Mouse (Mus musculus) frontal cortex, adult 2 months (tissue): ENCODE results near the gene Slc10a4. TPM values are rescaled to one million over a fixed set of nuclear protein-coding genes. Genes with fewer than 3 reads are reported as not detected.
A peak's percentile ranks its signal among the peaks of the same experiment; 100 is the strongest.
"Not testable (repeated sequence)": the region's sequence is repeated elsewhere in the genome, so short reads cannot be mapped to it uniquely, and the experiment has no call there.

Experiments
- DNase-seq, 2 experiments: peaks; one replicate each; pipeline ENCODE4 v3.0.0; 2022; ENCODE audit warnings: low spot score in 1 of 2; ENCODE audit errors: extremely low spot score in 1 of 2
- polyA plus RNA-seq: library from polyadenylated mRNA; depleted of rRNA; stranded (reverse); fragments of >200 nt; gene quantifications from 2 replicates; pipeline ENCODE4 v1.2.3, GENCODE M21; 2012; rRNA removed

Slc10a4 gene
- 1.1 and 1.4 TPM in 2 replicates for polyA plus RNA-seq

DNA sequence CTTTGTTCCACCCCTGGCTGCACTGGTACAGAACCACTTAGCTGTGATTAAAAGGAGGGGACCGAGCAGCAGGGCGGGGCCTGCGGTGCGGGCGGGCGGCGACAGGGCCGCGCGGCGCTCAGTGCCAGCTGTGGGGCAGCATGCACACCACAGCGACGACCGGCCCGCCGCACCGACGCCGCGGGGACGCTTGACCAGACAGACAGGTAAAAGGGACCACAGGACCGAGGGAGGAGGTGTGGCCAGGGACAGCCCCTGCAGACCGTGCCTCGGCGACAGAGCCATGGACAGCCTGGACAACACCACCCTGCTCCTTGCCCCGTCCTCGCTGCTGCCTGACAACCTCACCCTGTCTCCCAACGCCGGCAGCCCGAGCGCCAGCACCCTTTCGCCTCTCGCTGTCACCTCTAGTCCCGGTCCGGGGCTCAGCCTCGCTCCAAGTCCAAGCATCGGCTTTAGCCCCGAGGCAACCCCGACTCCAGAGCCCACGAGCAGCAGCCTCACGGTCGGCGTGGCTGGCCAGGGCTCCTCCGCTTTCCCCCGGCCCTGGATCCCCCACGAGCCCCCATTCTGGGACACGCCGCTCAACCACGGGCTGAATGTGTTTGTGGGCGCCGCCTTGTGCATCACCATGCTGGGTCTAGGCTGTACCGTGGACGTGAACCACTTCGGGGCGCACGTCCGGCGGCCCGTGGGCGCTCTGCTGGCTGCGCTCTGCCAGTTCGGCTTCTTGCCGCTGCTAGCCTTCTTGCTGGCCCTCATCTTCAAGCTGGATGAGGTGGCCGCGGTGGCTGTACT, at the start of gene Slc10a4:
Slc10a4 (plus strand) TSS at position 100 of the 798 bp plus-strand sequence.
- no peak for DNase-seq

DNA sequence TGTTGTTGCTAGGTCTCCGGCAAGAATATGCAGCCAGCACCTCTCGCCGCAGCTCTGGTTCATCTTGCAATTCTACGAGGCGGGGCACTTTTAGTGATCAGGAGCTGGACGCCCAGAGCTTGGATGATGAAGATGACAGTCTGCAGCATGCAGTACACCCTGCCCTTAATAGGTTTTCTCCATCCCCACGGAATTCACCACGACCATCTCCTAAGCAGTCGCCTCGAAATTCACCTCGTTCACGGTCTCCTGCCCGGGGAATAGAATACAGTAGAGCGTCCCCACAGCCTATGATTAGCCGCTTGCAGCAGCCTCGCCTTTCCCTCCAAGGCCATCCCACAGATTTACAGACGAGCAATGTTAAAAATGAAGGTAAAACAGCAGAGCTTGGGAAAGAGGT, 49.4 kb upstream of the Slc10a4 start:
- DNase-seq: no peak

DNA sequence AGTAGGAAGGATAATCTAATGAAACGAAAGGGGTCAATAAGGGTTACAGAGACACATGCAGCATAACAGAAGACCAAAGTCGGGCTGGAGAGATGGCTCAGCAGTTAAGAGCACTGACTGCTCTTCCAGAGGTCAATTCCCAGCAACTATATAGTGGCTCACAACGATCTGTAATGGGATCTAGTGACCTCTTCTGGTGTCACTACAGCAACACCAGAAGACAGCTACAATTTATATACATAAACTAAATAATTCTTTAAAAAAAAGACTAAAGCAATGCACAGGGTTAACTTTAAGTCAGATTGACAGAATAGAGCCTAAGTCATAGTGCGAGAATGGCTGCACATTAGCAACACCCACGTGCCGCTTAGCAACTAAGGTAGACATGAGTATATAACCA, 46.6 kb upstream of the Slc10a4 start:
- DNase-seq: no peak

DNA sequence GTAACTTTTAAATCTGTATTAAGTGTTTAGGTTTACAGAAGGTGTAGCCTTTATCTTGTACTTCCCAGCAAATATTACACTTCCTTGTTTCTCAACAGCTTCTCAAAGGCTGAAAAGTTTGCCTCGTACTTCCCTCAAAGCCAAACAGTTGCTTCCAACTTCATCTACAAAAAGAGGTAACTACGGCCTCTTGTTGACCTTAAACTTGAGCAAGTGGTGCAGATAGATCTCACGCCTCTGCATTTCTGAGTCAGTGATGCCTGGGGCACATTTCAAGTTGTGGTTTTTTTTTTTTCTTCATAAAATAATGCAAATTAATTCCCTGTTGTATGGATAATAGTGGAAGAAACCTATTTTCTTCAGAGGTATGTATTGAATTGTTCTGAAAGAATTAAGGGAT, 41.0 kb upstream of the Slc10a4 start:
- no peak for DNase-seq

DNA sequence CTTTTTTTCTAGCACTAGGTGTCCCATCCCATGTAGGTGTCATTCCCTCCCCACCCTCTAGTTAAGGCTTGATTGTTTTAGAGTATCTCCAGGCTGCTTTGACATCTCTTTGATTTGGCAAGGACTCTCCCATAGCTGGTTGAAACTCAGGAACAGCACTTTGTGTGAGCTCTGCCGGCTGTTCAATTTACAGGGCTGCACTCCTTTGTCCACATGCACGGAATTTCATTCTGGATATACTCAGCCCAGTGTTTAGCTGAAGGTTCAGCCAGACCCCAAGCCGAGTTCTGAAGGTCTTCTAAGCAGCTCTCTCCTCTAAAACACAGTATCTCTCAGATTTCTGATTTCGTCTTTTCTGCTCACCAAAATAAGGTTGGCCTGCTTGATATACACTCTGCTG, 34.2 kb upstream of the Slc10a4 start:
- DNase-seq: no peak

DNA sequence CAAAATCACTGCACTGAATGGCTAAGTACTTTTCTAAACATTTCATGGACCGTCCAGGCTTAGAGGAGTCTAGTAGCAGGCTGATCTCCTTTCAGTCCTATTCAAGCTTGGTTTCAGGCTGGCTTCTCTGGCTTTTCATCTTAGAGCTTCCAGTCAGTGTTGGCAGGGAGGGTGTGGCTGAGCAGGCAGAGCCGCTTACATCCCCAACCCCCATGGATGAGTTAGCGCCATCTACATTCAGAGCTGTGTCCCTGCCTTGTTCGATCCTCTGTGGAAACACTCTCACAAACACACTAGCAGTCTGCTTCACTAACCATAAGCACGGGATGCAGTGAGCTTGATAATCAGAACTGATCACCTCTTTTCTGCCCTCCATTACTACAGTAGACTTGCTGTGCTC, 33.7 kb upstream of the Slc10a4 start:
- DNase-seq: peak in 1 of 2 experiments; percentile 13

DNA sequence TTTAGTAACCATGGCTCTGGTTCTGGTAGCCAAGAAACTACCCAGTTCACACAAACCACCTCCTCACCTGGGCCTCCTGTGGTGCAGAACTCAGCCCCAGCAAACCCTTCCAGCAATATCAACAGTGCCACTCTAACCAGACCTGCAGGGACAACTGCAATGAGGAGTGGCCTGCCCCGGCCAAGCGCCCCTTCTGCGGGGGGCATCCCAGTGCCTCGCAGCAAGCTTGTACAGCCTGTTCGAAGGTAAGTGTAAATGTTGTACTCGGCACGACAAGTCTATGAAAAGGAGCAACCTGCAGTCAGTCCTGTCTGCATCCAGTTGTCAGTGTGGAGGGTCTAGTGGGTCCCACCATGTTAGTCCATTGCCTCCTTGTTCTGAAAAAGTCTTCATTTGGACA, 32.1 kb upstream of the Slc10a4 start, which contains the start of gene Gm10135:
Gm10135 (minus strand) TSS at position 101 of the 400 bp plus-strand sequence.
- no peak for DNase-seq

DNA sequence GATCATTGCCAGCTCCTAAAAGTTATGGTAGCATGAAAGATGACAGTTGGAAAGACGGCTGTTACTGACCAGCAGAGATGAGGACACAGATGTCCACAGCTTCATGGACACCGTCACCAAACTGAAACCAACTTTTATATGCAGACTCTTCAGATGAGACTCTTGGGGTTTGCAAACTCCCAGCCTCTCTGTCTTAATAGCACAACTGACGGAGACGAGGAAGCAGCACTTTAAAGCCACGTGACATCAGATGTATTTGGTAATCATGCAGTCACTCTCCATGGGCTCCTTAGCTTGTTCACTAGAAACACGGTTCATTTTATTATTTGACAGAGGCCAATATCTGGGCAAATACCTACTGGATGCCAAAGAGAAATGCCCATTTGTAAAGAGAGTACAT, 30.7 kb upstream of the Slc10a4 start:
- no peak for DNase-seq

DNA sequence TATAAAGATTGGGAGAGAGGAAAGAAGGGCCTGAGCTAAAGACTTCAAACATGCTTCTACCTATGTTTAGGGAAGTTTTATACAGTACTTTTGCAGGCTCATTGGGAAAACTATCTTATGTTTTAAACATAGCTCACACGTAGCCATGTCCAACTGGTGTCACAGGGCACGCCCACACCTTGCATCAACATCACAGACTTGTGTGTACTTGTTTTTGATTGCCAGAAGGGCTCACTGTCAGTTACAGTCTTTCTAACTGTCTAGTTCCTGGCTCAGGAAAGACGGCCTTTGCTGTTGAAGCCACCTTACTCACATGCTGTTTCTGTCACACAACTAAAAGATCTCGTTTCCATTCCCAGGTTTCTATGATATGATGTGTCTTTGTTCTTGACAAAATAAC, 30.1 kb upstream of the Slc10a4 start:
- no peak for DNase-seq

DNA sequence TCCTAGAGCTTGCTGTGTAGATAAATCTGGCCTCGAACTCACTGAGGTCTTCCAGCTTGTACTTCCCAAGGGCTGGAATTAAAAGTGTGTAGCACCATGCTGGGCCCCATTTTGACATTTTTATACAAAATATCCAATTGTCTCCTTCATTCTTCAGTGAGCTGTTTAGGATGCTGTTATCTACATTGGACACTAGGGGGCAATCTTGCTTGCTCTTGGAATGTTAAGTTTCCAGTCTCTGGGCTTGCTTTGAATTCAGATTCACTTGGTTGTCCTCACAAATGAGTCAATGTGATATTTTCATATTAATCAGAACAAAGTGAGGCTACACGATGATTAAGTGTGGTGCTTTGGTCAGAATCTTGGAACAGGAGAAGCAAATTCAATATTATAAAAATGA, 22.6 kb upstream of the Slc10a4 start:
- DNase-seq: peak in 1 of 2 experiments; percentile 74

DNA sequence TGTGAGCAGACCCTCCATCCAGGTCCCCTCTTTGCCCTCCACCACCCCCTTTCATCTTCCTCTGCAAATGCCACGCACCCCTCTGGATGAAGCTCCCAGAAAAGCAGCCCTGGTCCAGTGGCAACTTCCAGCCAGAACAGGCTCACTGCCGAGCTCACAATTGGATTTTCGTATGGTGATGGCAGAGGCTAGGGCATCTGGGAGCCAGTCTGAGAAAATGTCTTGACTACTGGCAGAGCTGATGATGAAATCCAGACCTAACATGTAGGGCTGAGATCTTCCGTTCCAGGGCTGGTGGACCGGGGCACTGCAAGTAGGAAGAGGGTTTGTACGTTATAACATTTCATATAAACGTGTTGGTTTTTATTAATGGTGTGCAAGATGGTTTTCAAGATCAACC, 18.9 kb upstream of the Slc10a4 start:
- no peak for DNase-seq

DNA sequence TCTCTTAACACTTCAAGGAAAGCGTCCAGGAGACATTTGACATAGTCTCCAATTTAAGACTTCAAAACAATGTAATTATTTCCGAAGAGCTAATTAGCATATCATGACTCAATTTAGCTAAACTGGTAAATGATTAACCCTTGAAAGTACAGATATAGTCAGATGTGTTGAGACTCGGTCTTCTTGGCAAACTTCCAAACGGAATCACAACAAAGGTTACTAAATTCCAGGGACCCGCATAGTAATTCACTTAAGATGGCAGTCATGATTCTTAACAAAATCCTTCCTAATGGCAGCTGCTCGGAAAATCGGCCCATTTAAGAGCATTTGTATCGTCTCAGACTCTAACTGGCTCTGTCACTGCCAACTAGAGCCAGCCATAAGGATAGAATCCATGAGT, 16.9 kb upstream of the Slc10a4 start:
- DNase-seq: no peak

DNA sequence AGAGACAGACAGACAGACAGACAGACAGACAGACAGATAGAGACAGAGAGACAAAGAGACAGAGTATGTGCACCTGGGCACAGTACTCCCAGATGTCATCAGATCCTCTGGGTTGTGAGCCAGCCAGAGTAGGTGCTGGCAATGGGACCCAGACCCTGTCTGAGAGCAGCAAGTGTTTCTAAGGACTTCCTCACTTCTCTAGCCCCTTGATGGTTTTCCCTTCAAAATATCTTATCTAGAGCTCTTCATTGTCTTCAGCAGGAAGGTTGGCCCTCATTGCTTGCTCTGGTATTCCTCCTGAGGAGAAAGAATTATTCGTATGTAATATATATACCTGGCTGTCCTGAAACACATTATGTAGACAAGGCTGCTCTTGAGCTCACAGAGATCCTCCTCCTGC, 14.2 kb upstream of the Slc10a4 start:
- no peak for DNase-seq

DNA sequence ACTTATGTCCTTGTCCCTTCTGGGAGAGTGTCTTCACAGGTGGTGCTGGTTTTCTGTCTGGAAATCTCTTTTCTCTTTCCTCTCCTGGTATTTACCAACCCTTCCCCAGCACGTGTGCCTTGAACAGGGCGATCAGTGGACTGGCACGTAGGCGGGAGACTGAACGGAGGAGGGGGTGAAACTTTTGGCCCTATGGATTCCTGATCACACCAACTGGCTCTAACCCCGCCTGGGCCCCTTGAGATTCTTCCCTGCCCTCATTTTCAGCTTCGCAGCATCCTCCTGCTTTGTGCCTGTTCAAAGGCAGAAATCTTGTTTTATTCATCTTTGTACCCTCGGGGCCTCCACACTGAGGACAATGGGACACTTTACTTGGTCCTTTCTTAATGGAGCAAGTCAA, 12.3 kb upstream of the Slc10a4 start:
- DNase-seq: no peak

DNA sequence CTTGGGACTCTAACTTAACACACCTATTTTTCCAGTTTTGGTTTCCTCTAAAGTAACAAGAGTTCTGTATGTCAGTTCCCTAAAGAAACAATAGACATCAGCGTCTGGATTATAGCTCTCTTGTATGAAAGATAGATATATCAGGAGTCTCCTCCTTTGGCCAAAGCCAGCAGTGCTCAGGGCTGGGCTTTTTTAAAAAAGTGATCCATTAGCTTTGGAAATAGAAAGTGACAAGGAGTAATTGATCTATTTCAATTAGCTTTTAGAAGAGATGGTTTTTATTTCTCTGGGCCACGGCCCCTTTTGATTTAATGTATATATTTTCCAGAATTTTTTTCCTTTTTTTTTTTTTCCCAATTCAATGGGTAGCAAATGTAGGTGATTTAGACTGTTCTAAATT, 11.8 kb upstream of the Slc10a4 start:
- no peak for DNase-seq

DNA sequence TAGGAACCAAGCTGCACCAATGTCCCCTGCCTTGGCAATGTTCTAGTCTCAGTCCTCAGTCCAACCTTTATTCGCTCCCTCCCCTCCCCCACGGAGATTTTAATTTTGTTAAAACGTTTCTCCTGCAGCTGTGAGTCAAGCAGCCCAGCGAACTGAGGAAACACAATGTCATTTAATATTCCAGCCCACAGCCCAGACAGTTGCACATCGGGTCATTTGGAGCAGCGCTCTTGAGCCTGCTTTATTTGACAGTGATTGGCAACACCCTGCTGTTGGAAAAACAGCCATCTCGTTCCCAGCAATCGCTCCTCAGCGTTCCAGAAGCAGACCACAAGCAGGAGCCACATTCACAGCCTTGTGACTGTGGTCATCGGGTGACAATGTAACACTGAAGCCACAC, 11.3 kb upstream of the Slc10a4 start:
- DNase-seq: no peak

DNA sequence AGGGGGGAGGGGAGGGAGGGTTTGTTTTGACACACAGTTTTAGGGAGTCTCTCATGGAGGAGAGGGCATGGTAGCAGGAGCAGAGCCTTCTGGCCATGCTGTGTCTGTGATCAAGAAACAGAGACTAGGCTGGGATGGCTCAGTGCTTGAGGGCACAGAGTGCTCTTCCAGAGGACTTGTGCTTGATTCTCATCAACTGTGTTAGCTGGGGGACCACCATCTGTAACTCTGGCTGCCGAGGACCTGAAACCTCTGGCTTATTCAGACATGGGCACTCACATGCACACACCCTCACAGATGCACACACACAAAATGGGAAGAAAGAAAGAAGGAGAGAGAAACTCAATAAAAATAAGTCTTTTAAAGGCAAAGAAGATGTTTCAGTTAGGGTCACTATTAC, 8.1 kb upstream of the Slc10a4 start:
- not testable (repeated sequence) for DNase-seq

DNA sequence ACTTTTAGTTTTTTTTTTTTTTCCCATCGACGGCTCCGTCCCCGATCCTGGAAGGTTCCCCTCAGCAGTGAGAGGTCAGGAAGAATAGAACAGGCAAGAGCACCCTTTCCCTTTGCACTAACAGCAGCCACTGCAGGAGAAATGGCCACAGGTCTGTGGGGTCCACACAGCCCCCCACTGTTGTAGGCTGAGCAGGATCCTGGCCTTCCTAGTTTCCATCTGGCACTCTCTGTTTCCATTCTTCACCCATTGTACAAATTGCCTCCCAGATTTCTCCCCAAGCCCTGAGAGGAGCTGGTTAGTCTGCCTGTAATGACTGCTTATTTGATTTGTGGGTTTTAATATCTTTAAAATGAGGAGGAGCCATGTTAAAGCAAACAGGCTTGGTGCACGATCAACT, 2.6 kb upstream of the Slc10a4 start:
- no peak for DNase-seq

DNA sequence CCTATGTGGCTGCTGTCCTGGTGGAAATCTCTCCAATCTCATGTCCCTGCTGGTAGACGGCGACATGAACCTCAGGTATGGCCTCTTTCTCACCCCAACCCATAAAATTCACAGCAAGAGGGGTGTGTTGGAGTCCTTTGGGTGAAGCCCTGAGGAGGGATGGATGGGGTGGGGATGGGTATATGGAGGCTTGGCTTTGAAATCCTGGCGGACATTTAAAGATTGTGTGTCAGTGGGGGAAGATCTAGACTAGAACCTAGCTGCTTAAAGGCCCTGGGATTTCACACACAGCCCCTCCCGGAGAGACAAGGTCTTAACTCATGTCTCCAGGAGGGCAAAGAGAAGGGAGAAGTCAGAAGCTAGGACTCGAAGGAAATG, 888 bp downstream of the Slc10a4 start:
- no peak for DNase-seq

DNA sequence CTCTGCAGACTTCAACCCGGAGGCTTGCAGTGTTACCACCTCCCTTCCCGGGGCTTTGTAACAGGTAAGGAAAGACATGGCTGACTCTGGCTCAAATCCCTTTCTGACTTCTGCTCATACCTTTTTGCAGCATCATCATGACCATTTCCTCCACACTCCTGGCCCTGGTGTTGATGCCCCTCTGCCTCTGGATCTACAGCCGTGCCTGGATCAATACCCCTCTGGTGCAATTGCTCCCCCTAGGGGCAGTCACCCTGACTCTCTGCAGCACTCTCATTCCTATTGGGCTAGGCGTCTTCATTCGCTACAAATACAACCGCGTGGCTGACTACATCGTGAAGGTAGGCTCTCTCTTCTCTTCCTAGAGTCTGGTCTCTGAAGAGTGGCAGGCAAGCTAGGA, 1.5 kb downstream of the Slc10a4 start:
- not testable (repeated sequence) for DNase-seq

DNA sequence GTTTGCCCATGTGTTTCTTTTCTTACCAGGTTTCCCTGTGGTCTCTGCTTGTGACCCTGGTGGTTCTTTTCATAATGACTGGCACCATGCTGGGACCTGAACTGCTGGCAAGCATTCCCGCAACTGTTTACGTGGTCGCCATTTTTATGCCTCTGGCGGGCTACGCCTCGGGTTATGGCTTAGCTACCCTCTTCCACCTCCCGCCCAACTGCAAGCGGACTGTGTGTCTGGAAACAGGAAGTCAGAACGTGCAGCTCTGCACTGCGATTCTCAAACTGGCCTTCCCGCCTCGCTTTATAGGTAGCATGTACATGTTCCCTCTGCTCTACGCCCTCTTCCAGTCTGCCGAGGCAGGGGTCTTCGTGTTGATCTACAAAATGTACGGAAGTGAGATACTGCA, 5.1 kb downstream of the Slc10a4 start:
- DNase-seq: not testable (repeated sequence)

DNA sequence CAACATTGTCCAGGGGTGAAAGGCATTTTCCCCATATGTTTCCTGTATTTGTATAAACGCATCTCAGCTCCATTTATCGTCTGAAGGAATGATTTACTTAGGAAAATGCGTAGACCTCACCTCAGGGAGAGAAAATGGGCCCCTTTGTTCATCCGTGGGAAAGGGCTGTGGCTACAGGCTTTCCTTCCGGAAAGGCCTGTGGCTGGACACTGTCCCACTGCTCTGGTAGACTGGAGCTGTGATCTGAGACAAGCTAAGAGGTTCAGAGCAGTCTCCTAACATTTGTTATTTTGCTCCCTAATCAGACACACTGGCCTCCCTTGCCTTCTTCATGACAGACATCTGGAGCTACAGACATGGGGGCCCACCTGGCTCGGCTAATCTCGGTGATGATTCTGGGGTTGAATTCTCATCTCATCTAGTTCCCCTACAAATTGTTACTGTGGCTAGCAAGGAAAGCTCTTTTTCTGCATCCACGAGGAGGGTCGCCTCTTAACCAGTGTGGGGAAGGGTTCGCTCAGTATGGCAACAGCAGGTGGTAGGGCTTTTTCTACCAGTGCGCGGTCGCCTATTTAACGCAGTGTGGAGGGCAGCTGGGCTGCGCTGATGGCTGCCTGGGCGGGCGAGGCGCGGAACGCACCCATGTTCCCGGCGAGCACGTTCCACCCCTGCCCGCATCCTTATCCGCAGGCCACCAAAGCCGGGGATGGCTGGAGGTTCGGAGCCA, 6.4 kb downstream of the Slc10a4 start:
- not testable (repeated sequence) for DNase-seq
